Mouse (Mus musculus): ENCODE measurements at regions not wholly inside any gene's neighbourhood (a gene's known extent, or its start where the extent isn't known, plus 50 kb on each side); places are given as distances from the start of the nearest gene placed in this dataset.

DNA sequence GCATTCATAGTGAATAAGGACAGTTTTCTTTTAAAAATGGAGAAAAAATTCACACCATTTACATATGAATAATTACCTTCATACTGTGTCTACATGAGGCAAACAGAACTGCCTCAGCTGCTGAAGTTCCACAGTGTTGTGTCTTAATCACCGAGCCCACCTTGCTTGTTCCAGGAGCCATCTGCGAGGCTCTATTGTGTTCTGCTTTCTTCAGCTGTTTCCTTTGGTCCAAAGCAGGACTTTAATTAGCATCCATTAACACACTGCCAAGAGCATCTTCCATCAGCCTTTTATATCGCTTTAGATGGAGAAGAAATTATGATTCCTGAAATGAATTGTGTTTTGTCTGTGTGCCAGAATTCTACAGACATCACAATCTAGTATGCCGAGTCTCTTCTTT, 3423.1 kb upstream of the Lrrc6 start:
- peak; percentile 38 for DNase-seq (ENCODE audit: inconsistent ontology term)

DNA sequence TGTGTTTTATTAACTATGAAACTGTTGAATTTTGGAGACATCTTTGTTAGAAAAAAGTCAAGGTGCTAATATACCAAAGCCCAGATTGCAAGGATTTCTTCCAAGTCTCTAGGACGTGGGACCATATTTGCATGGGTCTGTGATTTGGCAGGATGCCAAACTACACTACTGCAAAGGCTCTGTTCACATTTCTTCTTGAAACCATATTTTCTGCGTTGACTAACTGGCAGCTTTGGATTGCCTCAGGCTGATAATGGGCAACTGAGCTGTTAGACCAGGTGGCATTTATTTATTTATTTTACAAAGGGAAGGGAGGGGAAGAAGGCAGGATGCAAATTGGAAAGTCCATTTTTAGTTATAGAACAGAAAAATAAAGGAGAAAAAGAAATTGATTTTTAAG, 3422.6 kb upstream of the Lrrc6 start:
- DNase-seq (ENCODE audit: inconsistent ontology term) = peak; percentile 33

DNA sequence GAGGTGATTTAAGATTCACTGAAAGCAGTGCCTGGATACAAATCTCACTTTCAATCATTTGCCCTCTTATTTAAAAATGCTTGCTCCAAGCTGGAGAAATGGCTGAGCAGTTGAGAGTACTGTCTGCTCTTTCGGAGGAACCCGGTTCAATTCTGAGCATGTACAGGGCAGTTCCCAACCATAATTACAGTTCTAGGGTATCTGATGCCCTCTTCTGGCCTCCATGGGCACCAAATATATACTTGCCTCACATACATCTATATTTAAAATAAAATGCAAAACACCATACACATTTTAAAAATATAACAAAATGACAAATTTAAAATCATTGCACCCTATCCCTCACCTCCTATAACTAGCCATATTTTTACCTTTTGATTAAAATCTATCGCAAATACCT, 3421.5 kb upstream of the Lrrc6 start:
- no peak for DNase-seq (ENCODE audit: inconsistent ontology term)

DNA sequence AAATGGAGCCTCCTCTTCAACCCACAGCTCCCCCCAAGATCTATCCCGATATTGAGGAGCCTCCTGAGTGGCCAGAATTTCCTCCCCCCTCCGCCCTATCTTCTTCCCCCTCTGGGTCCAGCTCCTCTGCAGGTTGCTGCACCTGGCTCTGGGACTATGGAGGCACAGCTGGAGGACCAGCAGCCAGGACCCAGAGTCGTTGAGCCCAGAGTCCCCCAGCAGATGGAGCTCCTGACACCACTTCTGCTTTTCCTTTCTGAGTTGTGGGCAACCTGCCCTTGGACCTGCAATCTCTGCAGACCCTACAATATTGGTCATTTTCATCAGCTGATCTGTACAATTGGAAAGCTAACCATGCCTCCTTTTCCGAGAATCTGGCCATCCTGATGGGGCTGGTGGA, 3385.1 kb upstream of the Lrrc6 start:
- DNase-seq (ENCODE audit: inconsistent ontology term) = no peak

DNA sequence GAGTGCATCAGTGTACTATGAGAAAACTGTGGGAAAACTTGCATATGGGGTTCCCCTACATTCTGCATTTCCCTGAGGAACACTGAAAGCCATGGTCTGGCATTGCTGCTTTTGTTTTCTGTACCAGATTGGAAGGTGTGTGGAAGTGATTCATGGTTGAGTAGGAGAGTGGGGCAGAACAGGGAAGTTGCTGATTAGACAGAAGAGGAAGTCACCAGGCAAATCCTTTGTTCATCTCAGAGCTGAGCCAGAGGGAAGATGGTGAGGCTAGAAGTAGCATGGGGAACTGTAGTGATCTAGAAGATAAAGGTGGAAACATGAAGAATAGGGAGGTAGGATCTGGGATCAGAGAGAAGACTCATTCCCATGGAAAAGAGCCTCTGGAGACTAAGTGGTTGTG, 3377.8 kb upstream of the Lrrc6 start:
- DNase-seq (ENCODE audit: inconsistent ontology term) = no peak

DNA sequence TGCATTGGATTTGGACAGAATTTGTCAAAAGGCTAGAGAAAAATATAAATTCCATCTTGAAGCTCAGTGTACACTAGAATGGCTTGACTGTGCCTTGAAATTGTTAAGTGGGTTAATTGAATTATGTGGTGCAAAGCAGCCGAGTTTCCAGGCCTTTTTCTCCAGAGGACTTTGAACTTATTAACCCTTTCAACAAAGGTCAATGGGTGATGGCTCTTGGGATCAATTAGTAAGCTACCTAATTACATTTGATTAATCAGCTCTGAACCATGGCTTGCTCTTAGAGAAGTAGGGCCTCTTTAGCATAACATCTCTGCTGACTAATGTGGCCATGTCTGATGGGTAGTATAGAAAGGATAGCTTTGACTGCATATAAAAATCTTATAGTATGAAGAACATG, 3352.8 kb upstream of the Lrrc6 start:
- DNase-seq (ENCODE audit: inconsistent ontology term) = no peak

DNA sequence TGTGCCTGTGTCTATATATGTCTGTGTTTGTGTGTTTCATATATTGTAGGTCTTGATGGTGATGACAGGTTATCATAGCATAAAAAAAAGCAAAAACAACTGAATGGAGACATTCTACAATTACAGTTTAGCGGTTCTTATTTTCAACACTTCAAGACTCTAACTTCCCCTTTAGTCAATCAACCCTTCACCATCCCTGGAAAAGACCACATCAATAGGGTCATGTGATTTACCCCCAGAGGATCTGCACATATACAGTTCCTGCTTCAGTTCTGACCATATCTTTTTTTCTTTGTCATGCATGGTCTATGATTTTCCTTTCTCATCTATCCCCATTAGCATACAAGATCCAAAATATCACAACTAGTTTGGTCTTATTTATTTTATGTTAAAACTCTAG, 3348.9 kb upstream of the Lrrc6 start:
- DNase-seq (ENCODE audit: inconsistent ontology term) = no peak
